Mouse (Mus musculus) heart, postnatal 36 days (tissue): ENCODE results near the gene Ttyh1. TPM values are rescaled to one million over a fixed set of nuclear protein-coding genes. Genes with fewer than 3 reads are reported as not detected.
A peak's percentile ranks its signal among the peaks of the same experiment; 100 is the strongest.

Experiments used
- DNase-seq, 2 experiments: peaks; one replicate each; pipeline ENCODE4 v3.0.0; 2021 to 2022
- intact Hi-C: fragments of 180-260 bp; cut with DNase I; formaldehyde crosslinking; loops from one replicate; pipeline ENCODE4 v1.15.1; 2025
- total RNA-seq, 2 experiments: library from RNA; stranded (reverse); gene quantifications; 2 replicates each; pipeline ENCODE4 v1.2.3; 2021

Ttyh1 gene
- 1 to 10 TPM in 1 of 2 experiments, under 1 TPM in 1; 0.89 to 2.6 TPM for total RNA-seq

DNA sequence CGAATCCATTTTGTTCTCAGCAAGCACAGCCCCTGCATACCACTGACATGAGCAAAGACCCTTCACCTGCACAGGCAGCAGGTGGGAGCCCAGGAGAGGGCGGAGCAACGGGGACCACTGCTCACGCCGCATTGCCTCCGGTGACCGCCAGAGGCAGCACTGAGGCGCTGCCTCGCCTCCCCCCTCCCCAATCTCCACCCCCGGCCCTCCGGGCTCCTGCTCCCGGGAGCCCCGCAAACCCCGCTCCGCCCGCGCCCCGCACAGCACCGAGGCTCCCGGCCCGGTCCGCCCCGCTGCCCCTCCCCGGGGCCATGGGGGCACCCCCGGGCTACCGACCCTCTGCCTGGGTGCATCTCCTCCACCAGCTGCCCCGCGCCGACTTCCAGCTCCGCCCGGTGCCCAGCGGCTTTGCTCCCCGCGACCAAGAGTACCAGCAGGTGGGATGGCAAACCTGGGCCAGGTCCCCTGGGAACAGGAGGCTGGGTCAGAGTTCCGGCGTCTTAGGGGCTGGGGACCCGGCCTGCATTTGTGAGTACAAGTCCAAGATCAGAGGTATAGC lies at the start of gene Ttyh1:
Gene Ttyh1 (plus strand): TSS at position 65 of the 559 bp plus-strand sequence.
- intact Hi-C loops = no loop called here
- no peak for DNase-seq

DNA sequence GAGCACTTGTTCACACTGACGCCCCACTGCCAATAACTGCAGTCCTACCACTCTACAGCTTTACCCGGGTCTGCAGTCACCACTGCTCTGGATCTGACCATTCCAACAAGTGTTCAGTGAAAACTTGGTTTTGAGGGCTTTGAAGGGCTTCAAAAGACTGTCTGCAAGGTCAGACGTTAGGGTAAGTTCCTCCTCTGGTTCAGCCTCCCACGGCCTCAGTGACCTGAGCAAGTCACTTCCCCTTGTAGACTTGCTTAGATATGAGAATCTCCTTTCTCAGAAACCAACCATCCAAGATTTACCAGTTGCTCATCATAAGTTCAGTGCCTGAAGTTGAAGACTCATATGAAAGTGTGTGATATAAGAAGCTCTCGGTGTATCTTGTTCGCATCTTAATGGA lies 48.1 kb upstream of the Ttyh1 start:
- DNase-seq = no peak
- intact Hi-C loops = no loop called here

DNA sequence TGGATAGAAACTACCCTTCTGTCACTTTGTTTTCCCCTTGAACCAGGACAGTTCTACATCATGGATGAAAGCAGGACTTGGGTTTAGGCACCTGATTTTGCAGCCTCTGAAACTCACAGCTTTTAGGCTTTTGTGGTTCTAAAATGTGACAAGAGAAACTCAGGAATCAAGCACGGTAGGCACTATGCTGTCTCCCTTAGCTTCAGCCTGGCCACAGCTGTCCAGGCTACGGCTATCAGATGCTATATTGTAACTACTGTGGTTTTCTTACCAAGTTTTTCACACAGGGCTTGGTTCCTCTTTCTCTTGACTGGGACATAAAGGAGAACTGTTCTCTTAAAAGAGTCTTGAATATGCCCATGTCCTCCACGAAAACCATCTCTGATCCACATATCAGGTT lies 46.1 kb upstream of the Ttyh1 start:
- no peak for DNase-seq
- intact Hi-C loops = no loop called here

- intact Hi-C loops = no loop called here
- DNase-seq = no peak
Observed at GRCm38 (mm10) chr7:4079511-4079910, 39.7 kb upstream of the Ttyh1 start.

DNA sequence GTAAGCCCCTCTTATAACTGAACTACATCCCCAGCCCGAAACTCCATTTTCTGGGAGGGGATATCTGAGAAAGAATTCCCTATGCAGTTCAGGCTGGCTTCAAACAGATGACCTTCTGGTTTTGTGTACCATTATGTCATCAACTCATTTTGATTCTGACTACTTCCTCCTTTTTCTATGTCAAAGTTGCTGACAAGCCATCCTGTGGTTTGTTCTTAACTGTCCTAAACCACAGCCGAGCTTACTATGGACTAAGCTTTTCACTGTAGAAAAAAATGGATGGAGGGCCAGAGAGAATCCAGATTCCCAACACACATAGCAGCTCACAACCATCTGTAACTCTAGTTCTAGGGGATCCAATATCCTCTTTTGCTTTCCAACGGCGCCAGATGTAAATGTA lies 38.7 kb upstream of the Ttyh1 start:
- no peak for DNase-seq
- intact Hi-C loops = no loop called here

DNA sequence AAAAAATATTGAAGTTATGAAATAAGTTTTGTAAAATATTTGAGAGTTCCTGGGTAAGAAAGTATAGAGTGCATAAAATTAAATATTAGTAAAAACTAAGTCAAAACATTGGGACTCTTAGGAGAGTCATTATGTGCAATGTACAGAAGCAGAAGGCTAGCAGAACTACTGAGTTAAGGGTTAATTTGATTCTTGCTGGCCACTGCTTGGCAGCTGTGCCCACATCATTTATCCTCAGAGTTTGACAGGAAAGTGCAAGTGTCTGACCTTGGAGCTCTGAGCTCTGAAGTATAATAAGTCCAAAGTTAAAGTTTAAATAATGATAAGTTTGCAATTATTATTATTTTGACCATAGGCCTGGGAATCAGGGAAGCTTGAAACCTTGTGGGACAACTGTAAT lies 37.5 kb upstream of the Ttyh1 start:
- intact Hi-C loops = no loop called here
- no peak for DNase-seq

- intact Hi-C loops = no loop called here
- peak in 1 of 2 experiments; percentile 10 for DNase-seq
Observed at GRCm38 (mm10) chr7:4082804-4083203, 36.4 kb upstream of the Ttyh1 start.

GRCm38 (mm10) chr7:4084161-4084560 lies 35.0 kb upstream of the Ttyh1 start:
- intact Hi-C loops = no loop called here
- DNase-seq = no peak

DNA sequence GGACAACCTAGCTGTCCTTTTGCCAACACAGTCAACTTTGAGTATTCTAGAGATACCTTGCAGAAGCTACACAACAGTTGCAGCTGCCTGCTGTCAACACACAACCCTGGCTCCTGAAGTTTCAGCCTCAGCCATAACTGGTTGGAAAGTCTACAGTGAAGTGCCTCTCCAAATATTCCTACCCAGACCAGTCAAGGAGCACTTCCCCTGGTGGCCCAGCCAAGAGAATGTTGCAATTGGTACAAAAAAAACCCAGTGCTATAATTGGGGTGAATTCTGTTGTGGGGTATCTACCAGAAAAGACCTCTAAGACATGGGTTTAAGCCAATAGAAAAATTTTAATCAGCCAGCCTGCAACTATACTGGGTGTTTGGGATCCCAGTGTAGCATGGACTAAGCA lies 33.6 kb upstream of the Ttyh1 start:
- no peak for DNase-seq
- intact Hi-C loops = no loop called here

- intact Hi-C loops = no loop called here
- DNase-seq = no peak
Observed at GRCm38 (mm10) chr7:4087238-4087895, 31.8 kb upstream of the Ttyh1 start.

- no peak for DNase-seq
- intact Hi-C loops = no loop called here
Observed at GRCm38 (mm10) chr7:4087896-4088480, 31.2 kb upstream of the Ttyh1 start.

GRCm38 (mm10) chr7:4088679-4089078 lies 30.5 kb upstream of the Ttyh1 start:
- DNase-seq = no peak
- intact Hi-C loops = no loop called here

DNA sequence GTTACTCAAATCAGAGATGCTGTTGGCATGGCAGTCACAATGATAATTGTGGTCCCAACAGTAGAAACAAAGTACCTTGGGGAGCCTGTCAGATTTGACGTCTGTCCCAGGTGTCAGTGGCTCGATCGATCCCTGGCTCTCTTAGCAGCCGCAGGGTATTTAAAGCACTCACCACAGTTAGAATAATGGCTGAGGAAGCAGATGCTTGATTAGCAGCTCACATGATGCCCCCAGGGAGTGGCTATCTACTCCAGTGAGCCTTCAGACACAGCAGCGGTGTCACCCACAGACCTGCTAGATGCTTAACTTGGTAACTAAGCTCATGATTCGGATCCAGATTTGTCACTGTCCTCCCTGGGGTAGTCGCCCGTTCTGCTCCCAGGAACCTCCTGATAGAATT lies 28.0 kb upstream of the Ttyh1 start:
- intact Hi-C loops = no loop called here
- DNase-seq = no peak

- DNase-seq = no peak
- intact Hi-C loops = no loop called here
Observed at GRCm38 (mm10) chr7:4098301-4098700, 20.9 kb upstream of the Ttyh1 start.

DNA sequence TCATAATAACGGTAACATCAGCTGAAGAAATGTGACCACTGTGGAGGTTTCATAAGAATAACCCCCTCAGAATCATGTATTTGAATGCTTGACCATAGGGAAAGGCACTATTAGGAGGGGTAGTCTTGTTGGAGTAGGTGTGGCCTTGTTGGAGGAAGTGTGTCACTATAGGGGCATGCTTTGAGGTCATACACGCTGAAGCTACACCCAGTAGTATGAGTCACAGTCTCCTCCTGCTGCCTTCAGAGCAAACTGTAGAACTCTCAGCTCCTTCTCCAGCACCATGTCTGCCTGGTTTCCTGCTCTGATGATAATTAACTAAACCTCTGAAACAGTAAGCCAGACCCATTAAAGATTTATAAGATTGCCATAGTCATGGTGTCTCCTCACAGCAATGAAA lies 20.4 kb upstream of the Ttyh1 start:
- no peak for DNase-seq
- intact Hi-C loops = no loop called here

DNA sequence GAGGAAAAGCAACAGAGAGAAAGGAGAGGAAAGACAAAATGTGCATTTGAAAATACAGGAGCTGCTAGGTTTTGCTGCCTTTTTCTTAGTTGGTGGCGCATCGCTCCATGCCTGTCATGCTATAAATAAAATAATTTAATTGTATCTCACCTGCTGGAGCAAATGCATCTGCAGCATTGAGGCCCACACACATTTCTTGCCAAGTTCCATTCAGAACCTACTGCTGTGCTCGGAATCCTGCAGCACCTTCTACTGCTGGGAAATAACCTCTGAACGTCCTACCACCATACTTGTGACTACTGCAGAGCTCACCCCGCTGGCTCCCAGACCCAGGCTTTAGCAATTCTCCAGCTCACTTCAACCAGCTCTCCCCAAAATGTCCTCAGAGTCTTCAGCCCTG lies 18.1 kb upstream of the Ttyh1 start:
- intact Hi-C loops = loop anchor here (5.0 kb wide), 1 partner anchor 371 kb away; no protein-coding TSS in a partner anchor
- no peak for DNase-seq

DNA sequence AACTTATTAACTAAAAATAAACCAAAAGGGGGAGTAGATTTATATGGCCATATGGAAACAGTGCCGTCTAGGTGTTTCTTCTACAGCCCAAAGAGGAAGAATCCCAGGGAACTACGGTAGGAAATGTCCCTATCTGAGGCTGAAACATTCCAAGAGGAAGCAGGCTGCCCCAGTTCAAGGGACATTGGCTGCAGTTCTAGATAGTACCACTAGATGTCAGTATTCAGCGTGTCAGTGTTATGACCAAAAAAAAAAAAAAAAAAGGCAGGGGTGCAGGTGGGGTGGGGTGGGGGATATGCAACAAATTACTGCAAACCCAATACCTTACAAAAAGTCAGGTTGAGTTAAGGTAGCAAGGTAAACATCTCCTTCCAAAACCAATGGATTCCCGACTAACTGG lies 15.8 kb upstream of the Ttyh1 start:
- intact Hi-C loops = loop anchor here (1.0 to 5.0 kb wide), 3 partner anchors 23 to 369 kb away; no protein-coding TSS in a partner anchor
- DNase-seq = peak in 1 of 2 experiments; percentile 21

DNA sequence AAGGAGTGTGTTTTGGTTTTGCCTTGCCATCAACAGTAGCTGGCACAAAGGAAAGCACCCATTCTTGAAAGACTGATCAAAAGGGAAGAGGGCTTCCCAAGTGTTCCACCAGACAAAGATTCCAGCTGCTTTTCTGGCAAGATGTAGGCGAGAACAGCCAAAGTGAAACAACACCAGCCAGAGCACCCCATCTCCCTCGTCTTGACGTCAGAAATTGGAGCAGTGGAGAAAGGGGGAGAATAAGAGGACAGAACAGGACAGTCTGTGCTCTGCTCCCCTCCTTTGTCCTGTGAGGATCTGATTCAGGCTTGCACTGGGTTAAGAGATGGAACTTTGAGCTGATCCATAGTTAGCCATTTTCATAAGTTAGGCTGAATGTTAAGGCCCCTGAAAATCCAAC lies 7.4 kb upstream of the Ttyh1 start:
- DNase-seq = no peak
- intact Hi-C loops = no loop called here

DNA sequence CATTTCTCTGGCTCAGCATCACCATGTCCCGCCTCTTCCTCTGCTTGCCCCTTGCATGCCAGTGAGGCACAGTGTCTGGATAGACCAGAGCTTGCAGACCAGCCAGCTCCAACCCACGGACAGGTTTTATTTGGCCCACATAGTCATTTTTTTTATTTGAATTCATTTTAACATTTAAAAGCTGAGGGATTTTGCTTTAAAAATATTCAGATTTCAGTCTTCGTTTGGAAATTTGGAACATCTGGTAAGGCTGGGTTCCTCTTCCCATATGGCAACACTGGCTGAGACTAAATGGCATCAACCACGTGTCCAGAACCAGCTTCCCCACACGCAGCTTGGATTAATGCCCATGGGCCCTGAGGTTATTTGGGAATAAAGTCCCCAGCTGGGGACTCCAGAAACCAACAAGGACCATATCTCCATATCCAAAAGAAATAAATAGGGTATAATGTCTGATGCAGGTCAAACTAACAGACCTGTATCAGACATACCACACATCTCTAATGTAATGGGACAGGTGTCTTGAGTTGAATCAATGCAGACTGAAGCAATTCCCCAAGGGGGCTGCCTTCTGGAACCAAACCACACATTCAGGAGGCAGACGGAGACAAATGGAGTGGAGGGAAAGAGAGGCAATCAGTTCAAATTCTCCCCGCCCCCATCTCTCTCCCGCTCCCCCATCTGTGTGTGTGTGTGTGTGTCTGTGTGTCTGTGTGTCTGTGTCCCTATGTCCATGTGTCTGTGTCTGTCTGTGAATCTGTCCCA lies 2.0 kb upstream of the Ttyh1 start:
- DNase-seq = no peak
- intact Hi-C loops = no loop called here

DNA sequence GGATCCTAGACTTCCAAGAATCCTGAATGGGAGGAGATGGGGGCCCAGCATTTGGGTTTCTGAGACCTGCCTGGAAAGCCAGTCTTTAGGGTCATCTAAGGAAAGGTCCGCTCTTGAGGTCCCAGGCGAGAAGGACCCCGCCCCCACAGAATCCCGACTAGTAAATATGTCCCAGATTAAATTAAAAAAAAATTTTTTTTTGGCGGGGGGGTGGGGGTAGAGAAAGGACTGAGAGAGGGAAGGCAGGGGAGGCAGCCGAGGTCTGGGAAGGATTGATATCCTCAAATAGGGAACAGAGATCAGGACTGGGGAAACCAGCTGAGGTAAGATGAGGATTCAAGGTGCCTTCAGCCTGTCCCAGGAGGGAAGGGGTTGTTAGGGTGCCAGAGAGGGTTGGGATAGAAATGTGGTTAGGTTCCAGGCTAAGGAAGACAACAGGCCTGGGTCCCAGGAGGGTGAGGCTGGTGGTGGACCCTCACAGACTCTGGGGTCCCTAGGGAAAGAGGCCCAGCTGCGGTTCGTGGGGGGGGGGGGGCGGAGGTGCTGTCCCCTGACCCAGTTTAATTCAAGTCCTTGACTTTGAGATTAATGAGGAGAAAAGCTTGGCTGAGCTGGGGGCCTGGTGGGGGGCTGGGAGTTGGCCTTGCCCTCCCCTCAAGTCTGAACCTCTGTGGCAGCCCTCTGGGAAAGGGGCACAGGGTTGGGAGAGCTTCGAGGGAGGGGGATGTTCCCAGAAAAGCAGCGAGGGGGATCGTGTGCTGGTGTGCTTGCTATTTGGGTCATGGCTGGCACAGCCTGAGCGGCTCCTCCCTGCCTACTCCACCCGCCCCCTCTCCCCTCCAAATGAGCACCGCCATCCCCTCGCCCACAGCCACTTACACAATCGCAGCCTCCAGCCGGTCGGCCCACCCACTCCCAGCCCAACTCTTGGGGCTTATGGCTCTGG lies 1.0 kb downstream of the Ttyh1 start:
- intact Hi-C loops = no loop called here
- no peak for DNase-seq
